Mouse (Mus musculus) cerebellum, postnatal 10 days (tissue): ENCODE data around the gene Igflr1.

Experiments used
- DNase-seq, 2 experiments: peaks; one replicate each; pipeline ENCODE4 v3.0.0; 2021; ENCODE audit warnings: mixed read lengths in 2 of 2

The Igflr1 gene

GRCm38 (mm10) chr7:30588676-30589434 is 23.6 kb downstream of the Igflr1 start, which contains the start of gene Kmt2b:
Gene Kmt2b, minus strand, starts transcription at chr7:30588726.
- DNase-seq, result peak; percentile 95 to 98

GRCm38 (mm10) chr7:30589435-30590301 is 24.4 kb downstream of the Igflr1 start:
- DNase-seq, result peak; percentile 95 to 97

GRCm38 (mm10) chr7:30590927-30591604 is 25.8 kb downstream of the Igflr1 start:
- DNase-seq, result no peak

DNA sequence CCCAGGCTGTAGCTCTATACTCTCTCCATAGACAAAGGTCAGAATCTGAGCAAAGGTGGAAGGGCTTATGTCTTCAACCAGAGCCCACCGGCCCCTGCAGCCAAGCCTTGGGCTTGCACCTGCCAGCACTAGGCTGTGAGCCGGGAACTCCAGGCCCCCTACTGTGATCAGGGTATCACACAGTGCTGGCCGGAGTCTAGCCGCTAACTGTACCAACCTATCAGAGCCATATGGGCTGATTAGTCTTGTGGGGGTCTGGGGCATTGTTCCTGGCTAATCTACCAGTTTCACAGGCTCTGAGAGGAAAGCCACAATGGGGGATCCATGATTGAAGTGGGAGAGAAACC is 26.4 kb downstream of the Igflr1 start:
- peak; percentile 42 to 62 for DNase-seq

- no peak for DNase-seq
These were observed 27.7 kb downstream of the Igflr1 start for GRCm38 (mm10) chr7:30592772-30593423.

DNA sequence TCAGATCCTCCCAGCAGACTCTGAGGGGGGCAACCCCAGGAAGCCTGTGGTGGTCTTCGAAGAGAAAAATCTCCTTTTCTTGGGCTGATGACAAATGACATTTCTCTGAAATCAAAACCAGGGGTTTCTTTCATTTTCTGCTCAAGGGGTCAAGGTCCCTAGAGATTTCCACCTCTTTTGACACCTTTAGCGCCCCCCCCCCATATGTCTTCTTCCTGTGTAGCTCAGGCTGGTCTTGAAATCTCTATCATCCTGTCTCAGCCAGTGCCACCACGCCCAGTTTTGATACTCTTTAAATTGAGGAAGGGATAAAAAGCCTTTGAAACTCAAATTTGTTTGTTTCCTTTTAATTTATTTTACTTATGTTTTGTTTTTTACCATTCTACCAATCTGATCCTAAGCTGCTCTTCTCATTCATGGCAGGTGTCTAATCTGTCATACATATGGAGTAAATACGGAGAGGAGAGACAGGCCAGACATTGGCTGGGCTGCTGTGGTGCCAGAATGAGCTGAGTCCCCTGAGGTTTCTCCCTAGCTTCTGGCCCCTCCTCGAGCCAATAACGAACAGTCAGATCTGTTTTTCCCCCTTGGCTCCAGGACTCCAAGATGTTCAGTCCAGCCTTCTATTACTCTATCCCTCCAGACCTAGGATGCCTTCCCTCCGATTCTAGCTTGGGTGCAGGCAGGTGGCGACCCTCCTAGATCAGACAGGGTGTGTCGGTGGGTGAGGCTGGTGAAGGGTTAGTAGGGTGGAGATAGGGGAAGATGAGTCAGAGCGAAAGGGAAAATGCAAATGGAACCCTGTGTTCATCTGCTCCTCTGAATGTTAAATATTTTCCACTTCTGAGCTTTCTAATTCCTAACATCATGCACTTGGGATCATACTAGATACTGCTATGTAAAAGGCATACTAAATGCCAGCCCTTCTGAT is 28.6 kb downstream of the Igflr1 start:
- peak in 1 of 2 experiments; percentile 51 for DNase-seq

GRCm38 (mm10) chr7:30594510-30595024 is 29.3 kb downstream of the Igflr1 start:
- DNase-seq, result no peak

GRCm38 (mm10) chr7:30596093-30596492 is 30.9 kb downstream of the Igflr1 start:
- no peak for DNase-seq

GRCm38 (mm10) chr7:30596811-30597210 is 31.6 kb downstream of the Igflr1 start:
- no peak for DNase-seq

- DNase-seq, result no peak
These were observed 33.6 kb downstream of the Igflr1 start, which contains the start of gene Zbtb32 for GRCm38 (mm10) chr7:30598786-30599185. Gene Zbtb32, minus strand, starts transcription at chr7:30598909.

GRCm38 (mm10) chr7:30599933-30600353 is 34.7 kb downstream of the Igflr1 start:
- peak; percentile 98 for DNase-seq

GRCm38 (mm10) chr7:30600651-30601050 is 35.4 kb downstream of the Igflr1 start:
- DNase-seq, result peak; percentile 49 to 55

DNA sequence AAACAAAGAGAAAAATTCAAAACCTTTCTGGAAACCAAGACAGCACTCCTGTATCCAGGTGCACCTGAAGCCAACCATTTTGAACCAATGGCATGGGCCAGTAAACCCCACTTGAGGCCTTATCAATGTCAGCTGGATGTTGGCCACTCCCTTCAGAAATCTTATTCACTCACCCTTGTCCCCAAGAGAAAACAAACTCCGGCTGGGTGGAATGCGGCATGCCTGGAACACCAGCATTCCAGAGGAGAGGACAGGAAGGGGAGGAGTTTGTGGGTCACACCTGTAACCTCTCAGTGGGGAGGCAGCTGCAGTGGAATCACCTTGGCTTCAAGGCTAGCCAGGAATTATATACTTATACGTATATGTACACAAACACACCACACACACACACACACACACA is 37.4 kb downstream of the Igflr1 start:
- DNase-seq, result no peak

- no peak for DNase-seq
These were observed 39.2 kb downstream of the Igflr1 start for GRCm38 (mm10) chr7:30604424-30604823.

GRCm38 (mm10) chr7:30604944-30605343 is 39.7 kb downstream of the Igflr1 start:
- no peak for DNase-seq

GRCm38 (mm10) chr7:30607706-30608309 is 42.6 kb downstream of the Igflr1 start:
- peak; percentile 82 to 85 for DNase-seq

- no peak for DNase-seq
These were observed 43.2 kb downstream of the Igflr1 start for GRCm38 (mm10) chr7:30608476-30608875.

GRCm38 (mm10) chr7:30610043-30610442 is 44.8 kb downstream of the Igflr1 start:
- no peak for DNase-seq

GRCm38 (mm10) chr7:30612654-30613402 is 47.6 kb downstream of the Igflr1 start, which contains the start of gene Upk1a:
Gene Upk1a, minus strand, starts transcription at chr7:30612847.
- DNase-seq, result no peak
